Mouse (Mus musculus) megakaryocyte, embryonic 14.5 days (primary cell): Measurements from ENCODE around the gene Pipox. TPM values are rescaled to one million over a fixed set of nuclear protein-coding genes. Genes with fewer than 3 reads are reported as not detected.

ENCODE experiments used
- H3K27me3 ChIP-seq: replicated peaks from 2 replicates; pipeline ENCODE3; 2012; ENCODE audit warnings: inconsistent platforms
- H3K36me3 ChIP-seq: replicated peaks from 2 replicates; pipeline ENCODE3; 2012; ENCODE audit warnings: low read length, inconsistent platforms, mixed read lengths
- H3K4me1 ChIP-seq: 2 replicates; pipeline ENCODE4 v1.6.1; 2012; ENCODE audit warnings: inconsistent platforms
- H3K4me3 ChIP-seq: replicated peaks from 2 replicates; pipeline ENCODE3; 2012; ENCODE audit warnings: moderate library complexity, mild to moderate bottlenecking, inconsistent platforms
- H3K9me3 ChIP-seq: 2 replicates; pipeline ENCODE4 v1.6.1; 2012; ENCODE audit warnings: inconsistent platforms
- FLI1 ChIP-seq: IDR thresholded peaks from 2 replicates; pipeline ENCODE4 v1.6.1; 2012; ENCODE audit warnings: low read length, inconsistent platforms, mixed read lengths
- GATA1 ChIP-seq: IDR thresholded peaks from 3 replicates; pipeline ENCODE4 v1.6.1; 2012; ENCODE audit warnings: mixed read lengths, low read length, inconsistent platforms, borderline replicate concordance
- polyA plus RNA-seq: library from polyadenylated mRNA; stranded (reverse); fragments of >175 nt; gene quantifications from 2 replicates; pipeline ENCODE4 v1.2.3, GENCODE M21; 2012; ENCODE audit warnings: low replicate concordance; ENCODE audit not compliant: insufficient read depth

Gene Pipox
- not detected in 2 replicates for polyA plus RNA-seq

GRCm38 (mm10) chr11:77893787-77894718 lies at the start of gene Pipox:
TSS of gene Pipox (minus strand) at chr11:77894096.
- TF ChIP-seq FLI1 (no peak), GATA1 (no peak)
- Histone ChIP-seq H3K27me3 (peaks cover 84% of the 10 kb centered on the region), H3K9me3 (no peaks in the 10 kb centered on the region), H3K4me3 (no peak within 1 kb of the TSS), H3K4me1 (peaks cover 8% of the 10 kb centered on the region), H3K36me3 (no peaks in the 10 kb centered on the region)

GRCm38 (mm10) chr11:77942230-77942629 lies 48.3 kb upstream of the Pipox start:
- no peak overlapping the region for H3K4me3 ChIP-seq
- no peaks in the 10 kb centered on the region for H3K9me3 ChIP-seq
- peaks cover 85% of the 10 kb centered on the region for H3K27me3 ChIP-seq
- TF ChIP-seq GATA1: no peak
- no peak for TF ChIP-seq FLI1
- H3K4me1 ChIP-seq: peaks cover 7% of the 10 kb centered on the region
- no peaks in the 10 kb centered on the region for H3K36me3 ChIP-seq

- Histone ChIP-seq H3K4me3 (no peak overlapping the region), H3K9me3 (no peaks in the 10 kb centered on the region), H3K4me1 (no peaks in the 10 kb centered on the region), H3K27me3 (peaks cover 94% of the 10 kb centered on the region), H3K36me3 (no peaks in the 10 kb centered on the region)
- TF ChIP-seq GATA1: no peak
- no peak for TF ChIP-seq FLI1
Measured at GRCm38 (mm10) chr11:77937649-77938410, 43.9 kb upstream of the Pipox start.

GRCm38 (mm10) chr11:77936846-77937245 lies 43.0 kb upstream of the Pipox start:
- Histone ChIP-seq H3K4me1 (no peaks in the 10 kb centered on the region; the same call in 1 of the 2 replicates), H3K27me3 (peaks cover 95% of the 10 kb centered on the region), H3K36me3 (no peaks in the 10 kb centered on the region), H3K9me3 (peaks cover under 1% of the 10 kb centered on the region; the same call in 1 of the 2 replicates), H3K4me3 (no peak overlapping the region)
- no peak for TF ChIP-seq FLI1
- TF ChIP-seq GATA1: no peak

GRCm38 (mm10) chr11:77934568-77935311 lies 40.8 kb upstream of the Pipox start:
- Histone ChIP-seq H3K4me3 (no peak overlapping the region), H3K36me3 (no peaks in the 10 kb centered on the region), H3K9me3 (peaks cover 2% of the 10 kb centered on the region; the same call in 1 of the 2 replicates), H3K4me1 (peaks cover 11% of the 10 kb centered on the region), H3K27me3 (peaks cover 97% of the 10 kb centered on the region)
- TF ChIP-seq FLI1 (no peak), GATA1 (no peak)

GRCm38 (mm10) chr11:77934111-77934521 lies 40.2 kb upstream of the Pipox start:
- Histone ChIP-seq H3K4me3 (no peak overlapping the region), H3K36me3 (no peaks in the 10 kb centered on the region), H3K4me1 (peaks cover 11% of the 10 kb centered on the region), H3K27me3 (peaks cover 97% of the 10 kb centered on the region), H3K9me3 (peaks cover 2% of the 10 kb centered on the region; the same call in 1 of the 2 replicates)
- TF ChIP-seq FLI1 (no peak), GATA1 (no peak)

- peaks cover 99% of the 10 kb centered on the region for H3K27me3 ChIP-seq
- TF ChIP-seq FLI1 (no peak), GATA1 (no peak)
Measured at GRCm38 (mm10) chr11:77932576-77932975, 38.7 kb upstream of the Pipox start.

GRCm38 (mm10) chr11:77931541-77932433 lies 37.9 kb upstream of the Pipox start:
- Histone ChIP-seq H3K27me3 (peaks cover 98% of the 10 kb centered on the region), H3K4me1 (peaks cover 11% of the 10 kb centered on the region), H3K9me3 (peaks cover 2% of the 10 kb centered on the region; the same call in 1 of the 2 replicates), H3K4me3 (no peak overlapping the region), H3K36me3 (no peaks in the 10 kb centered on the region)
- TF ChIP-seq GATA1 (no peak), FLI1 (no peak)

More at GRCm38 (mm10) chr11:77932576-77932975, 38.7 kb upstream of the Pipox start:
- Histone ChIP-seq H3K36me3 (no peaks in the 10 kb centered on the region), H3K9me3 (peaks cover 2% of the 10 kb centered on the region; the same call in 1 of the 2 replicates), H3K4me1 (peaks cover 11% of the 10 kb centered on the region), H3K4me3 (no peak overlapping the region)
